Mouse (Mus musculus): ENCODE measurements around the gene Rnf10.

Rnf10 gene

GRCm38 (mm10) chr5:115275998-115276397 lies 3.3 kb upstream of the Rnf10 start:
- peak in 1 of 2 experiments; percentile 43 for DNase-seq (ENCODE audit: low spot score in 2 of 2)

DNA sequence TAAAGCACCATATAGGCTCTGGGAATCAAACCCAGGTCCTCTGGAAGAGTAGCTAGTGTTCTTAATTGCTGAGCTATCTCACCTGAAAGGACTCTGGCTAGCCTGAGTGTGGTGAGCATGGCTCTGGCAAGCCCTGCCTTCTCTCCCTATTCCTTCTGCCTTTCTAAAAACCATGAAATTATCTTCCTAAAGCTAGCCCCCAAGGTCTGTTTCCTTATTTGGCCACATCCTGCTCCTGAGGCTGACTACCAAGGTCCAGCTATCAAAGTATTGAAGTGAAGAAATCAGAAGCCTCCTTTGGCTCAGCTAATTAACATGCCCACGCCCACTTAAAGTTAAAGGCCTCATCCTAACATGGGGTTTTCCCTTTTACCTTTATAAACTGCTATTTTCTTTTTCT lies 2.1 kb upstream of the Rnf10 start:
- DNase-seq (ENCODE audit: low spot score in 2 of 2) = no peak

- DNase-seq (ENCODE audit: low spot score in 2 of 2) = no peak
Measured at GRCm38 (mm10) chr5:115274353-115274752, 1.7 kb upstream of the Rnf10 start.

- no peak for DNase-seq (ENCODE audit: low spot score in 2 of 2)
Measured at GRCm38 (mm10) chr5:115273549-115274135, 944 bp upstream of the Rnf10 start.

GRCm38 (mm10) chr5:115271931-115272811 lies 527 bp downstream of the Rnf10 start:
- DNase-seq (ENCODE audit: low spot score in 2 of 2) = peak; percentile 30 to 43

GRCm38 (mm10) chr5:115269969-115270368 lies 2.7 kb downstream of the Rnf10 start:
- DNase-seq (ENCODE audit: low spot score in 2 of 2) = no peak

DNA sequence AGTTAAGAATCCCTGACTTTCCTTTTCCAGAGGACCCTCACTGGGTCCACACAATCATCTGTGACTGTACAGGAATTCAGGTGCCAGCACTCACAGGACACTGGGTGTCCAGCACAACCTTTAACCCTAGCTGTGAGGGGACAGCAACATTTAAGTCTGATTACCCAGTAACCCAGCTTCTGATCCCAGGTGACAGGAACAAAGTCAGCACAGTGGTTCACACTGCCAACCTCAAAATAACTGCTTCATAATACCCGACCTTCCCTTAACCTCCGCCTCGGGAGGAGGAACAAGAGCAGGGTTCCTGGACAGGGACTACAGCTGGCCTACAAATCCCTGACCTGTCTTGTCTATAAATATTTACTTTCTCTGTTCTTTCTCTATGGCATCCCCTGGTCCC lies 4.4 kb downstream of the Rnf10 start:
- no peak for DNase-seq (ENCODE audit: low spot score in 2 of 2)

GRCm38 (mm10) chr5:115267469-115268045 lies 5.1 kb downstream of the Rnf10 start:
- DNase-seq (ENCODE audit: low spot score in 2 of 2) = no peak

DNA sequence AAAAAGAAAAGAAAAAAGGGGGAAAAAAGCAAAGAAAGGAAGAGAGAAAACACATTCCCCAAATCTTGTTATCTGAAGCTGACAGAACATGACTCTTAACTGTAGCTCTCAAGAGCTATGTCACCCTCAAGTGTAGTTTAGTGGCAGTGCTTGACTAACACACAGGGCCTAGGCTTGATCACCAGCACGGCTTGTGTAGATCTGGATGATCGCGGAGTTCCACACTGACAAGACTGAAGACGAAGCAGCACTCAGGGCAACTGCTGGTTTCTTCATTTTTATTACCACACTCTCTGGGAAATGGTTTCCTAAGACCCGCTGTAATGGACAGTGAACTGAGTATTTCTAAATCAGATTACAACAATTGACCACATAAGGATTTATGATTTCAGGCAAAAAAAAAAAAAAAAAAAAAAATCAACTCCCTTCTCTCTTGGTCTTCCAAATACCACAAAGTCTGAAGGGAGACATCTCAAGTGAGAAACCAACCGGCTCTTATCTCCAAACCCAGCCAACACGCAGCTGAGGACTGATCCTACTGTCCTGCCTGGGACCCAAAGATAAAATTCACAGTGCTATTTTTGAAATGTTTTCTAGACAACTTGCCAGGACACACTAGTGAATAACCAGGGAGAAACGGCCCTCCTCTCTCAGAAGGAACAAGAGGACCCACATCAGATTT lies 5.8 kb downstream of the Rnf10 start:
- peak in 1 of 2 experiments; percentile 36 for DNase-seq (ENCODE audit: low spot score in 2 of 2)

- DNase-seq (ENCODE audit: low spot score in 2 of 2) = no peak
Measured at GRCm38 (mm10) chr5:115266340-115266739, 6.4 kb downstream of the Rnf10 start.

DNA sequence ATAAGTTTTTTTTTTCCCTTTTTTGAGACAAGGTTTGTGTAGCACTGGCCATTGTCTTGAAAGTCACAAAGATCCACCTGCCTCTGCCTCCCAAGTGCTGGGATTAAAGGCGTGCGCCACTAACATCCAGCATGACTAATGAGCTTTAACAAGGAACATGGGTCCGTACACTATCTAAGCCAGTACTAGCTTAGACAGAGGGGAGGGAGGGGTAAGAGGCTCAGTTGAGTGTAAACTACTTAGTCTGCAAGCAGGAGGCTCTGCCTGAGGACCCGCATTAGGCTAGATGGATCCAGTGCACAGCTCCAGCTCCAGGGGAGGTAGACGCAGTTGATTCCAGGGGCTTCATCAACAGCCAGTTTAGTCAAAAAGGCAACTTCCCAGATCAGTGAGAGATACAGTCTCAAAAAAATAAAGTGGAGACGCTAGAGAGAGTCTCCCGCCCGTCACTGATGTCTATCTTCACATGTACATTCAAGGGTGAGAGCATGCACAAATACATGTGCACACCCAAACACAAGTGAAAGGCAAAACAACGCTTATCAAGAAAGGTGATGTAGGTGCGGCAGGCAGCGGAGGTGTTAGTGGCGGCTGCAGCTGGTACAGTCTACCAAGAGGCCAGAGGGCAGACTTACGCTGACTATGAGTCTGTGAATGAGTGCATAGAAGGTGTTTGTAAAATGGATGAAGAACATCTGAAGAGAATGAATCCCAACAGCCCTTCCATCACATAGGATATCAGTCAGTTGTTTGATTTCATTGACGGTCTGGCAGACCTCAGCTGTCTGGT lies 10.0 kb downstream of the Rnf10 start:
- DNase-seq (ENCODE audit: low spot score in 2 of 2) = no peak

DNA sequence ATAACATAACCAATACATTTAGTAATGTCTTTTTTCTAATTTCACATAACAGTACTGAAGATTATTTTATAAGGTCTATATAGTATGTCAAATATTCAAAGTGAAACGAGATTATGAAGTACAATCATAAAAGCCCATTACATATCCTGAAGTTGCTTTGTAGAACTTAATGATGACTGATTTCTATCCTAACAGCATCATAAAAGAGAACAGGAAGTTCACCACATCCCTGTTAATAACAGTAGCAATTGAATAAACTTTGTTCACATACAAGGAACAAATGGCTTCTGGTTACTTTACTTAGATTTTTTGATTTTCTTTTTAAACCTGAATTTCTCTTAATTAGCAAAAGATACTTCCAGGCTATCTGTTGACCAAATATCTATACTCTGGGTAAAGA lies 10.8 kb downstream of the Rnf10 start:
- no peak for DNase-seq (ENCODE audit: low spot score in 2 of 2)

DNA sequence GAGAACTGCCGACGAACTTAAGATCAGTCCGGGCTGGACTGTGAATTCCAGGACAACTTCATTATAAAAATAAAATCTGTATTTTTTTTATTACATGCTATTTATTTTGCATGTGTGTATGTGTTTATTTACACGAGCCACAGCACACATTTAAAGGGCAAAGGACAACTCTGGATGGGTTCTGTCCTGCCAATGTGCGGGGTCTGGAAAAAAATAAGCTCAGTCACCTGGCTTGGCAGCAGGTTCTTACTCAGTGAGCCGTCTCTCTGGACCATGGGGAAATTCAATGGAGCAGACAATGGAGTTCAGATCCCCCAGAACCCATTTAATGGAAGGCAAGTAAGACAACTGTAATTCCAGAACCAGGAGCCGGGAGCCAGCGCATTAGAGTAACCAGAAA lies 11.6 kb downstream of the Rnf10 start:
- no peak for DNase-seq (ENCODE audit: low spot score in 2 of 2)

DNA sequence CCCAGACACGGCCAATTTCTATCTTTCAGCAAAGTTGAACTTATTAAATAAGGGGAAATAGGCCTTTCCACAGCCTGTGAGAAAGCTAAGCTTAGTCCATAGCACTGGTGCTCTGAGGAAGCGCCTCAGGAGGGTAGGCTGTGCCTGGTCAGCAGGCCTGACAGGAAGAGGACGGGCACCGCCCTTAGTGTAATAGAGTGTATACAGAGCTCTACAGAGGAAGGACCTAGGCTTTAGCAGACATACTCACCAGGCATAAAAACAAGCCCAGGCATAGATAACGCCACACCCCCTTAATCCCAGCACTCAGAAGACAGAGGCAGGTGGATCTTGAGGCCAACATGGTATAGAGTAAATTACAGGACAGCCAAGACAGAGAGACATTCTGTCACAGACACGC lies 12.3 kb downstream of the Rnf10 start:
- no peak for DNase-seq (ENCODE audit: low spot score in 2 of 2)

DNA sequence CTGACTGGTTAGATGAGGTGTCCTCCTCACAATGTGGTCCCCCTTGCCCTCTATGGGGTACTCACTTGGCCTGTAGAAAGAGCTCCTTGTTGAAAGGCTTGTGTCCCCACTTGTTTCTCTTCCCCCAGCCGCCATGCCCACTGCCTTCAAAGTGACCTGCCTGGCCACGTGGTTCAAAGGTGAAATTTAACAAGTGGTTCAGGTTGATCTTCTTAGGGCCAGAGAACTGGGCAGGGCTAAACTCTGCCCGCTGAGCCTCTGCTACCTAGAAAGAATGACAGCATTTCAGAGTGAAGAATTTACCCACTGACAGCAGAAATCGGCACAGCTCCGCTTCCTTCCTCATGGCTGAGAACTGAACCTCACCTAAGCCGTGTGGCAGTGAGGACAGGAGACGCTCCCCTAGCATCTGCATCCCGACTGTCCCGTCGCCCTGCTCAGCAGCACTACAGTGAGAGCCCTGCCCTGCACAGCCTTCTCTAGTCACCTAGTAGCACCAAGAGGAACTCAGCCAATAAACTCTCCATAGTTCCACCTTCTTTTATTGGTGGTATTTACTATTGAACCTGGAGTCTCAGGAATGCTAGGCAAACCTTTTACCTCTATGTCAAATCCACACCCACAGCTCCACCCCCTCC lies 15.7 kb downstream of the Rnf10 start:
- DNase-seq (ENCODE audit: low spot score in 2 of 2) = no peak

DNA sequence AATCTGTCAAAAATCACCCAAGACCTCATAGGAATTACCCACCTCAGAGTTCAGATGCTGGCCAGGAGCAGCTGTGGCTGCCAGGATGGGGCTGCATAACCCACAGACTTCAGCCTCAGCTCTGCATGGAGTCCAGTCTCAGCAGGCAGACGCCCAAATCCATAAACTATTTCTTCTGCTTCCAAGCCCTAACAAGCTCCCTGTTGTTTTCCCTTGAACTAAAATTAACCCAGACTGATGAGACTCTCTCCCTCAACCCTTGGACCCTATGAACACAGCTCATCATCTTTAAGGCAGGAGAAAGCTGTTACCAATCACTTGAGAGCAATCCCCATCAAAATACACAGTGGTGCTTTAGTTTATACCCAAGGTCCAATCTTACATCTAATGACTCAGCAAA lies 17.2 kb downstream of the Rnf10 start:
- no peak for DNase-seq (ENCODE audit: low spot score in 2 of 2)

DNA sequence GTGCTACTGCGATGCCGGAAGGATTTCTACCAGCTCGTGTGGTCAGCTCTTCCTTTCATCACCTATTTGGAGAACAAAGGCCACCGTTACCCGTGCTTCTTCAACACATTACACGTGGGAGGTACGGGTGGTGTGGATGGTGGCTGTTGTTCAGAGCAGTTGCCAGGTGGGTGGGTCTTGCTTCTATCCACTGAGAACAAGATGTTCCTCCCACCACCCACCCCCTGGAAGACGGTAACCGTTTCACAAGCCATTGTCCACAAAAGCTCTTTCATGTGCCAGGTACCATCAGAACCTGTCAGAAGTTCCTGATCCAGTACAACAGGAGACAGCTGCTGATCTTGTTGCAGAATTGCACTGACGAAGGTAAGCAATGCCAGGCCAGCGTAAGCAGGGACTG lies 32.5 kb downstream of the Rnf10 start:
- no peak for DNase-seq (ENCODE audit: low spot score in 2 of 2)

DNA sequence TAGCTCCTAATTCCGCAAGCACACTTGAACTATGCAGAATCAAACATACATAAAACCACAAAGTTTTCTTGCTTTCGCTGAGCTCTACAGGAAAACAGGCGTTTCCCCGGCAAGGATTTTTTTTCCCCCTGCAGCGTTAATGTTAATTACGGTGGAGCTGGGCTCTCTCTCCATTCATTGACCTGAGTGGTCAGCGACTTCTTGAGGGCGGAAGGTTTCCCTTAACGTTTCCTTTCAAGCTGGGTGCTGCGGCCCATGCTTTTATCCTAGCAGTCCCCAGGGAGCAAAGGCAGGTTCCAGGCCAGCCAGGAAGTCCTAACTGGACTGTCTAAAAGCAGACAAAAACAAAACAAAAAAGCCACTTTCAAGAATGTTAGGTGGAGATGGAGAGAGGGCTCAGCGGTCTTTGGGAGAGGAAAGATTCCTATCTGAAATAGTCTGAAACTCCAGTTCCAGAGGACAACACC lies 33.9 kb downstream of the Rnf10 start:
- no peak for DNase-seq (ENCODE audit: low spot score in 2 of 2)

- DNase-seq (ENCODE audit: low spot score in 2 of 2) = peak; percentile 86 to 88
Measured at GRCm38 (mm10) chr5:115237803-115238728, 34.6 kb downstream of the Rnf10 start.

GRCm38 (mm10) chr5:115235786-115236263 lies 36.9 kb downstream of the Rnf10 start, which contains the start of gene Pop5:
Pop5 (plus strand) TSS chr5:115235836.
- peak; percentile 81 to 88 for DNase-seq (ENCODE audit: low spot score in 2 of 2)
